Mouse (Mus musculus): ENCODE results near the gene Sv2a.
"Not testable (repeated sequence)": the region's sequence is repeated elsewhere in the genome, so short reads cannot be mapped to it uniquely, and the experiment has no call there.

Sv2a gene

DNA sequence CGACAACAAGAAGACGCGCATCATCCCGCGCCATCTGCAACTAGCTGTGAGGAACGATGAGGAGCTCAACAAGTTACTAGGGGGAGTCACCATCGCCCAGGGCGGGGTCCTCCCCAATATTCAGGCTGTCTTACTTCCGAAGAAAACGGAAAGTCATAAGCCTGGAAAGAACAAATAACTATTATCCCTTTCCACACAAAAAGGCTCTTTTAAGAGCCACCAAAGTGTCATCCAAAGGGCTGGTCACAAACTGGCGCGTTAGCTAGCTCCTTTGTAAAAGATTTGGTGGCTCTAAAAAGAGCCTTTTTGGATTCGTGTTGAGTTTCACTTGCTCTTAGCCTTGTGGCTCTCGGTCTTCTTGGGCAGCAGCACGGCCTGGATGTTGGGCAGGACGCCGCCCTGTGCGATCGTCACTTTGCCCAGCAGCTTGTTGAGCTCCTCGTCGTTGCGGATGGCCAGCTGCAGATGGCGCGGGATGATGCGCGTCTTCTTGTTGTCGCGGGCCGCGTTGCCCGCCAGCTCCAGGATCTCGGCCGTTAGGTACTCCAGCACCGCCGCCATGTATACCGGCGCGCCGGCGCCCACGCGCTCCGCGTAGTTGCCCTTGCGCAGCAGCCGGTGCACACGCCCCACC, 39.3 kb downstream of the Sv2a start:
- not testable (repeated sequence) for DNase-seq (ENCODE audit: low read depth, low spot score)

DNA sequence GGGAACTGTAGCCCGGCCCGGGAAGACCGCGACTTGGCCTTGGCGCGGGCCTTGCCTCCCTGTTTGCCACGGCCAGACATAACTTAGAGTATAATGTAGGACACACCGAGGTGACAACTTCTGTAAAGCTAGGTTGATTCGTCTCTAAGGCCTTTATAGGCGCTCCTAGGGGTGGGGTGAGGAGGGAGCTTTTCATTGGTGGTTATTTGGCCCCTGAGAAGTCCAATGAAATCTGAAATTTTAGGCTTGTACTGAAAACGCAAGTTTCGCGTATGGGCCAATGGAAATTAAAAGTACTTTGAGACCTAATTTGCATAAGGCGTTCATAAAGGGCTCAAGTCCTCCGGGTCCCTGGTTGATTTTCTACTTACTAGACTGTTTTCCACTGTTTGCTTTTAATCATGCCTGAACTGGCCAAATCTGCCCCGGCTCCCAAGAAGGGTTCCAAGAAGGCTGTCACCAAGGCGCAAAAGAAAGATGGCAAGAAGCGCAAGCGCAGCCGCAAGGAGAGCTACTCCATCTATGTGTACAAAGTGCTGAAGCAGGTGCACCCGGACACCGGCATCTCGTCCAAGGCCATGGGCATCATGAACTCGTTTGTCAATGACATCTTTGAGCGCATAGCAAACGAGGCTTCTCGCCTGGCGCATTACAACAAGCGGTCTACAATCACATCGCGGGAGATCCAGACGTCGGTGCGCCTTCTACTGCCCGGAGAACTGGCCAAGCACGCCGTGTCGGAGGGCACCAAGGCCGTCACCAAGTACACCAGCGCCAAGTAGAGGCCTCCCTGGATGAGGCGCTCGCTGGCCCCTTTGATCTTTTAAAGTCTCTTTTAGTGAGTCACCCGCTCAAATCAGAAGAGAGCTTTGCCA, 40.1 kb downstream of the Sv2a start, which contains the start of the genes Hist2h2ac and Hist2h2be:
Gene Hist2h2ac, minus strand, starts transcription at position 116 of the 875 bp plus-strand sequence.
Gene Hist2h2be, plus strand, starts transcription at position 355 of the 875 bp plus-strand sequence.
- DNase-seq (ENCODE audit: low read depth, low spot score): peak; percentile 90

DNA sequence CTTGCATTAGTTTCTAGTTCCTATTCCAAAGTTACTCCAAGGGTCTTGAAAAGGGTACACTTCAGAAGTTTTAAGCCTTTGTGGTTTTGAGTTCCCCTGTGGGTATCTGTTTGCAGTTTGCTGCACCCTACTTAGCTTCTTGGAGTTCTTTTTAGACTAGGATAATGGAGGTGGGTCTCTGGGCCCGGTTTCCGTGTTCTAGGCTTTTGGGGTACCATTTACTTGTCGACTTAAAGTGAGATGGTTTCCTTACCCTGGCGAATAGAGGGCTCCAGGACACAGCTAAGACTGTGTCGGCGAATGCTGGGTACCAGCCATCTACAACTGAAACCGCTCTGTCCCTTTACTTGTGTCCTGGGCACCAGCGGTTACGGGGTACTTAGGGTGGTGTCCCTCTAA, 40.7 kb downstream of the Sv2a start:
- no peak for DNase-seq (ENCODE audit: low read depth, low spot score)

DNA sequence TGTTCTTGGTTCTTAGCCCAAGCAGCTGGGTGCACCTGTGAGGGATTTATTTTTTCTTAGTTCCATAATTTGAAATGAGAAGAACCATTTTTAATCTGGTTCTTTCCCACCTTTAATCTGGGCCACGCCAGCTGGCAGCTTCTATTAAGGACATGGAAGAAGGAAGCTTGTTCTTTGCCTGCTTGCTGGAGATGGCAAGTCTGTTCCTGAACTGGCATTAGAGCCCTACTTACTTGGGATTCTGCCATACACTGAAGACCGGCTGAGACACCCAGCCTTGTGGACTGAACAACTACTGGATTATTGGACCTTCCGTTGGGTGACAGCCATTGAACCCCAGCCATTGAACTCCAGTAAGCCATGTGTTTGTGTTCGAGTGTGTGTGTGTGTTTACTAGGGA, 41.8 kb downstream of the Sv2a start:
- no peak for DNase-seq (ENCODE audit: low read depth, low spot score)

DNA sequence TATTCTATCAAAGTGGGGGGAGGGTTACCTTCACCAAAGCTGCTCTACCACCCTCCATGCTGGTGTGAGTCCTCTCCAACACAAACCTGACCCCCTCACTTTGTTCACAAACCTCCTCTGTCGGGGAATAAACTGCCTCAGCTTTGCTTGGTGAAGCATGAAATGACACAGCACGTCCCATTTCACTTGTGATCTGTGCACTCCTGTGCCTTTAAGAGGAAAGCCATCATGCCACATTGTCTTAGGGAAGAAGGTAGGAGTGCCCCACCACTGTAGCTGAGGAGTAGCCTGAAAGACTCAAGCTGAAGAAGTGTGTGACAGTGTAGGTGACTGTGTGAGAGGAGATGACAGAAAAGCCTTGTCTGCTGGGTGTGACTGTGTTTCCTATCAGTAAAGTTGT, 44.5 kb downstream of the Sv2a start:
- no peak for DNase-seq (ENCODE audit: low read depth, low spot score)

DNA sequence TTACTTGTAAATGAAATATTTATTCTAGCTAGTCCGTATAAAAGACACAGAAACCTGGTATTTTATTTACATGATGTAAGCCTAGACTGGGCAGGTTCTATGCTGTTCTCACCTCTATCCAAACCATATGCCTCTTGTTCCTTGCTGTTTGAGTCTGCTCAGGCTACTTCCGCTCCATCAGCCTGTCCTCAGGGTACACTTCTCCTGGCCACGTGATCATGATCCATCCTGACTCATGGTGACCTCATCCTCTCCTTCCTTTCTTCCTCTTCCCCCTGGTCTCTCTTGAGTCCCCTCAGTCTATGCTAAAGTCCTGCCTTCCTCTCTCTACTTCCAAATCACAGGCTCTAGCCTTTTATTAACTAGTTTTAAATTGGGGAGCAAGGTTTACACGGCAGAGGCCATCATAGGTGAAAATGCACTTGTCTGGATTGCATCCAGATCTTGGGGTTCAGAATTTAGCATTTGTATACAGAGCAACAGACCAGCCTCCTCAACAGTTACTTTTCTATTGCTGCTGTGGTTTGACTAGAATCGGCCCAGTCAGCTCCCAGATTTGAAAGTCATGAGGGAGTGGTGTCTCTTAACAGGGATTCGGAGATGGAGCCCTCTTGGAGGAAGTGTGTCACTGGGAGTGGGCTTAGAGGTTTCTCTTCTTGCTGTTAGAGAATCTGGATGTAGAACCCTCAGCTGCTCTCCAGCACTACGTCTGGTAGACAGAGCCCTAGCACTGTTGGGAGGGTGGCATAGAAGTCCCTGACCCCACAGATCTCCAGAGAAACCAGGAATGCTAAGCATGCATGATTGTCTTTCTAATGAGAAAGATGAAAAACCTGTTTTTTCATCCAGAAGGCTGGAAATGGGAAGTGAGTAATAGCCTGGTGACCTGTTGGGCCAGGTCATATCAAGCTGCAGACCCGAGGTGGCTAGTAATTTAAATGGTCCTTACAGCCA, 46.0 kb downstream of the Sv2a start:
- DNase-seq (ENCODE audit: low read depth, low spot score): no peak

DNA sequence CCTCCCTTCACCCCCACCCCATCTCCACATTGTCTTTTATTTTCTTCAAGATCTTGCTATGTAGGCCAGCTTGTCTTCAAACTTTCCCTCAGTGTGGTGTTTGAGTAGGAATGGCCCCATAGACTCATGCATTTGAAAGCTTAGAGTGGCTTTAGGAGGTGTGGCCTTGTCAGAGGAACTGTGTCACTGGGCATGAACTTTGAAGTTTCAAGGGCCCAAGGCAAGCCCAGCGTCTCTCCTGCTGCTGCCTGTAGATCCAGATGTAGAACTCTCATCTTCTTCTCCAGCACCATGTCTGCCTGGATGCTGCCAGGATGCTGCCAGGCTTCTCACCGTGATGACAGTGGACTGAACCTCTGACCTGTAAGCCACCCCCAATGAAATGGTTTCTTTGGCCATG, 47.9 kb downstream of the Sv2a start:
- DNase-seq (ENCODE audit: low read depth, low spot score): no peak

DNA sequence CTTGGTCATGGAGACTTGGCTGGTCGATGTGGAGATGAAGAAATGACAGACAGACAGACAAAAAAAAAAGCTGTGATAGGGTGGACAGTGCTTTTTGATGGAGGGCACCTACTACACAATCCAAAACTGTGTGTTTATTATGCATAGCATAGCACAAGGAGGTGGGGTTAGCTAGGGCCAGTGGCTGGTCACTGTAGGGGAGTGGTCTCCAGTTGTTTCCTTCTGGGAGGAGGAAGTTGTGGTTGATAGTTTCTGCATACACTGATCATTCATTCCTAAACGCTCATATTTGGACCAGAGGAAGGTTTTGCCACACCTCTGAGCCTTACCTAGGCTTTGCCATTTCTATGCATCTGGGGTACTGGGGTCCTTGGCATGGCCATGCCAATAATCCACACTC, 49.5 kb downstream of the Sv2a start:
- DNase-seq (ENCODE audit: low read depth, low spot score): no peak

DNA sequence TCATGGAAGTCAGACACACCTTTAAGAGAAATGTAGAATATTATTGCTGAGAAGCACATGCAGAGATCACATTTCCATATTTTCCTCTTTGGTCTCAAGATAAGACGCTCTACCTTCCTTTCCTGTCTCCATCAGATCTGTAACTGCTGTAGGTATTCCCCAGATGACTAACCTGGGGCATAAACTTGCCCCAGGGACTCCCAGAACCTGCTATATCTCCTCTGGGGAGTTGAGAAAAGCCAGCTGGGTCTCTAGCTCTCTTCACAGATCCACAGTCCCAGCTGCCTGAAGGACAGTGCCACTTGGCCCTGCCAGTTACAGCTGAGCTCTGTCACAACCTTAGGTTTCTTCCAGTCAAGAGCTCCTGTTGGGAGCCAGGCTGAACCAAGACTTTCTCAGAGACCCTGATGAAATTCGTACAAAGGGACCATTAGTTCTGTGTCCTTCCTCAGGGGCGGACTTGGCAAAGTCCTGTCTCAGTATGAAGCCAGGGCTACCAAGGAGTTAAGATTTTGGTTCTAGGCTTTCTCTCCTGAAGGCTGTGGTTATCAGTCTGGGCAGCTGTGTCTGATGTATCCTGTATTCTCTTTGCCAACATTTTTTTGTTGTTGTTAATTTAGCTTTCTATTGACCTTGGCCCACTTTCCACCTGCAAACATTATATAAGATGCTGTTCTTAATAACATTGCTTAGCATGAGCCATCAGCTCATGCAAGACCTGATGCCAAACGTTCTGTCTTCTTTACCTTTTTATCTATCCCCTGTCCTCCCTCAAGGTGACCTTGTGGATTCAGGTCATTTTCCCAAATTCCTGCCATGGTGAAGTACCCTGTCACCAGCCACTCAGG, 50.2 kb downstream of the Sv2a start:
- no peak for DNase-seq (ENCODE audit: low read depth, low spot score)

DNA sequence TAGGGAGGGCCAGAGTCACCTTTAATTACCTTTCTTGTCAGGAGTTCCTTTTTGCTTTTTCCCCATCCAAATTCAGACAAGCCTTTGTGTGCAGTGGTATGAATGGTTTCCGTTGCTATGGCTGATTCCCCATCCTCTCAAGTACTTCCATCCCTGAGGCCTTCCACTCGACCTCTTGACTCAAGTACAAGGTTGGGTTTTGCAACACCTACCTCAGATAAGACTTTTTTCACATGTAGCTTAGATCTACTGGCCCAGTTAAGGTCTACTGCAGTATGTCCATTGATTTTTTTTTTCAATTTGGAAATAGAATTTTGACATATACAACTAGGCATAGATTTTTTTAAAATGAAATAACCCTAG, 50.8 kb downstream of the Sv2a start:
- no peak for DNase-seq (ENCODE audit: low read depth, low spot score)

DNA sequence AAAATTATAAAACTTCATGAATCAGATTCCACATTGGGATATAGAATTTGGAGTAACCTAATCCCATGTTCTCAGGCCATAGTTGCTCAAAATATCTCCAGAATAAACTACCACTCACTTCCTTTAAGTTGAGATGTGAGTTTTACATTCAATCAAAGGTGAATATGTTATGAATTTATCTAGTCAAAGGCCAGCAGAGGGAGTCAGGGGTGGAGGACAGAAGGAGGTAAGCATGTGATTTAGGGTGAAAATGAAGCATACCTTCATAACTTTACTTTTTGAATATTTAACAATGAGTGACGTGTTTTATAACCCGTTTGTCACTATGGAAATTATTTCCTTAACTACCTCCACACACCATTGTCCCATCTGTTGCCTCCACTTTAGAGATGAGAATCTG, 54.0 kb downstream of the Sv2a start:
- DNase-seq (ENCODE audit: low read depth, low spot score): no peak

DNA sequence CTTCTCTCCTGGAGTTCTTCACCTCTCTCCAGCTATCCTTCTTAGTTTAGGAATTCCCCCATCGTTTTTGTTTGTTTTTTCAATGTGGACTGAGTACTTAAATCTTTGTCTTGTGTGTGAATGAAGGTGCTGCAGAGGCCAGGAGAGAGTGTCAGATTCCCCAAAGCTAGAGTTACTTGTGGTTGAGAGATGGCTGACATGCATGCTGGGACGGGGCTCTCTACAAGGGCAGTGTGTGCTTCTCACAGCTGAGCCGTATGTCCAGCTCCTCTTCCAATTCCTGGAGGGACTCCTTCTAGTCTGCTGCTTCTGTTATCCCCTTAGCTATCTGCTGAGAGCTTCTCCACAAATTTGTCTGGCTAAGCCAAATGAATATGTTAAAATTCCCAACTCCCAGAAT, 54.9 kb downstream of the Sv2a start:
- DNase-seq (ENCODE audit: low read depth, low spot score): no peak

DNA sequence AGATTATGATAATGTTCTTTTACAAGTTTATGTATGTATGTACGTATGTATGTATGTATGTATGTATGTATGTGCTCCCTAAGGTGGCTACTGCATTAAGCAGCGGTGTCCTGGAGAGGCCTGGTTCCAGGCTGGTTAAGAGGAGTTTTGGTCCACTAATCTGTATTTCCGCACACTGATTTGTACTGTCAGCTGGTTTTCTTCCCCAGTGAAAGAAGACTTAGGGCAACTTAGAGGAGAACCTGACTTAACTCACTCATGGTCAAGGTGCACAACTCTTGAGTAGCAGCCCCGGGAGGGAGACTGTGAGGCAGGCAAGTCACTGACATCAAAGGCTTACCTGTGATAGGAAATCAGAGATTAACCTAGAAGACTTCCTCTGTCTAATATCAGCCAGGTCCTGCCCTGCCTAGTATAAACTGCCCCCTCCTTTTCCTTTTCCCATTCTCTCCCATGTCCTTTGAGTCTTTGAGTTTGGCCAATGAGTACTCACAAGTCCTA, 55.9 kb downstream of the Sv2a start:
- DNase-seq (ENCODE audit: low read depth, low spot score): no peak

DNA sequence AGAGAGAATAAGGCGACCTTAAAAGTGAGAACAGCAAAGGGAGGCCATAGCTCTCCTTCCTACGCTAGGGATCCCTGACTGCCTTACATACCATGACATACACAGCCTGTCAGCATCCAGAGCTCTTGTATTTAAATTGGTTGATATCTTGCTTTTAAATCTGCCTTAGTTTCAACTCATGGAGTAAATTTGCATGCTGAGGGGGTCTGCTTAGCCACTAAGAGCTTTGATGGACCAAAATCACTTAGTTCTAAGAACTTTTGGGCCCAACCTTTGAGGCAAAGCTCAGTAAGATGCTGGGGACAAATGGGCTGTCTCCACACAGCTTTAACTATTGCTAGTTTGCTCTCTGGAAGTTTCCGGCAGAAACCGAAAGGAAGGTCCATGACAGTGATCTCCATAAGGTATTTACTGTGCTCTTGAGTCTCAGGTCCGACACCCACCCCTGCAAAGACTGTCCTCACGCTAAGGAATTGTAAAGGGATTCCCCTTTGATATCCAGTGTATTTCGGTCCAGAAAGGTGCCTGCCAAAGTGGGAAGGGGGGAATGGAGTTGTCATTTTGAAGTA, 56.5 kb downstream of the Sv2a start:
- DNase-seq (ENCODE audit: low read depth, low spot score): no peak

DNA sequence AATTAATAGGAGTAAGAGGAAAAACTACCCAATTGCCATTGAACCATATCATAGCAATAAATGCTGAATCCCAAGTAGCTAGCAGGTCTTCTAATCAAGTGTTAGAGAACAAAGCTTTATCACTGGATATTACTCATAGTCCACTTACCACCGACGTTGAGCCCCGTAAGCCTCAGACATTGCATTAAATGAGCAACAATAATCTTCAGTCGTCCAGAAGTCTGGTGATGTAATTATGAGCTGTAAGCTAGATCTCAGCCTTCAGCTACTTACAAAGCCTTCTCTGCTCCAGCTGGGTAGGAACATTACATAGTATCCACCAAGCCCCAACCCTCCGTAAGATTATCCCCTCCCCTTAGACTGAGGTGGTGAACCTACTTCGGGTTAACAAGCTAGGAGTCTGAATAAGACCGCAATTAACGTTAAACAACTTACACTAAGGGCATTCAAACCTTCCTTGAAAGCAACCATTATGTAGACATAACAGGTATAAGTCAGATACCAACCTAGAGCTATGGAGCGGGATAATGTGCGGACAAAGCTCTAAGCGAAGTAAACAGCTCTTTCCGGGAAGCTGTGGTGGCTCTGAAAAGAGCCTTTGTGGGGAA, 57.1 kb downstream of the Sv2a start:
- DNase-seq (ENCODE audit: low read depth, low spot score): no peak

DNA sequence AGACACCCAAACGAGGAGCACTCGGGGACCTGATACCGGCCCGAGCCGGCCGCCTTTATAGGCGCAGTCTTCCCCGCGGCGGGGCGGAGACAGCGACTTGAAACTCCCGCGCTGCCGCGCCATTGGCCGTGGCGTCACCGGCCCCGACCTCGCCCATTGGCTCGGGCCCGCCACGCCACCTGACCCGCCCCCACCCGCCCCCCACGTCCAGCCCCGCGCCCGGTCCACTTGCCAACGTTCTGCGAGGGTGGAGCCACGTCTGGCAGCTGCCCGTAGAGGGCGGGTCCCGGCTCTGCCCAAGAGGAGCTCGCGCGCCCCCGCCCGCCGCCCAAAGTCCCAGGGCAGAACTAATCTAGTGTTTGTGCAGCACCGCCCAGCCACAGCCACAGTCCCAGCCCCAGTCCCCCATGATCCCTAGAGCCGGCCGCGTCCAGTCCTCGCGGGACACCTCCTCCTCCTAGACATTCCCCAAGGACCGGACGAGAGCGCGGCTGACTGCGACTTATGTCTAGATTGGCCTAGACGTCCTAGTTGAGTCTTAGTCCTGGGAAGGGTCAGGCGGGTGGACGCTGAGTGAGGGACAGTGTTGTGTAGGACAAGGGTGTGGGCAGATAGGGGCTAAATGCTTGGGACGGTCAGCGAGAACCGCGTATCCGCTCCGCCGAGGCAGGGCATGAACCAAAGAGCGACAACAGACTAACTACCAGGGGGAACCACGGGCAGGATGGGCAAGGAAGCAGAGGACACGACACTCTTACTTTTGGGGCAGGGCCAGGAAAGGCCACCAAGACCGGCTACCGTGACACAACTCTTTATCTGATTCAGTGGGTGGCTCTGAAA, 58.2 kb downstream of the Sv2a start, which contains the start of gene Hist2h3c2:
Gene Hist2h3c2, minus strand, starts transcription at position 174 of the 840 bp plus-strand sequence.
- not testable (repeated sequence) for DNase-seq (ENCODE audit: low read depth, low spot score)

DNA sequence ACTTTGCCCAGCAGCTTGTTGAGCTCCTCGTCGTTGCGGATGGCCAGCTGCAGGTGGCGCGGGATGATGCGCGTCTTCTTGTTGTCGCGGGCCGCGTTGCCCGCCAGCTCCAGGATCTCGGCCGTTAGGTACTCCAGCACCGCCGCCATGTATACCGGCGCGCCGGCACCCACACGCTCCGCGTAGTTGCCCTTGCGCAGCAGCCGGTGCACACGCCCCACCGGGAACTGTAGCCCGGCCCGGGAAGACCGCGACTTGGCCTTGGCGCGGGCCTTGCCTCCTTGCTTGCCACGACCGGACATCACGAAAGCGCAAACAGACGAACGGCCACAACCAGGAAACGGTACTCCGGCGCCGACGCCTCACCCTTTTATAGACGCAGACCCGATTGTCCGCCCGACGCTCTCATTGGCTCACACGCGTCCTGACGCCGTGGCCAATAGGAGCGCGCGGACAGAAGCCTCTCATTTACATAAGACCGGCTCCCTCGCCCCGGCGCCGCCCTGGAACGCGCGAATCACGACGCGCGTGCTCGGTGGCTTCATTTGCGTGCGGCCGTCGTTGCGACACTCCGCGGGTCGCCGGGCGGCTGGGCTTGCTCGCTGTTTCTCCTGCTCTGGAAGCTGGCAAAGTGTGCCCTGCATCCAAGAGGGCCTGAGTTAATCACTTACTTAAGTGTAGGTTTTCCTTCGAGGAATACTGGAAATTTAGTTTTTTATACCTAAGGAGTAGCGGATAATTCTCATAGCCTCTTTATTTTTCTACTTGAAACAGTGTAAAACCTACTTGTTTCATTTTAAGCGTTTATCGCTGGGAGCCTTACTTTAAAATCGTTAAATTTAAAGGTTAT, 59.2 kb downstream of the Sv2a start, which contains the start of gene Hist2h2aa2:
Gene Hist2h2aa2, minus strand, starts transcription at position 328 of the 850 bp plus-strand sequence.
- not testable (repeated sequence) for DNase-seq (ENCODE audit: low read depth, low spot score)

DNA sequence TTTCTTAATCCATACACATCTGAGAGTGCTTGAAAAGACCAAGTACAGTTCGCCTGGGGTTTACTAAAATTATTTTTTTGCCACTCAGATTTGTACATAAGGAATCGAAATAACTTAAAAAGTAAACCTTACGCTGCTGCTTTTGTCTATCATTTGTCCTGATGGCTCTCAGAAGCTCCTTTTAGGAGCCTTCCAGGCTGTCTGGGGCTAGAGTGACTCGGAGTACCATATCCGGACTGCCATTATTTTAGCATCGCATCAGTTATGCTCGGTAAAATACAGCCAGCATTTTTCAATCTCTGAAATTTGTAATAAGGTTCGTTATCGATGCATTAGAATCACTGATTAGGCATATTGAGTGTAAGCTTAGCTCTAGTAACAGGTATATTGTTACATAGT, 59.8 kb downstream of the Sv2a start:
- no peak for DNase-seq (ENCODE audit: low read depth, low spot score)
